18 mouse cellular contexts compared by ENCODE assay signal in genomic region chr1:53976721-53977120, GRCm38 (mm10).
A peak's percentile ranks its signal among the peaks of the same experiment; 100 is the strongest.
DNase-seq lines count a peak whose midpoint lies in the region; ATAC-seq and TF ChIP-seq lines count a peak whose summit lies in the region.
"Had no signal": no experiment of that assay in that cellular context is flagged by ENCODE, and none has a peak within 500 bp of the region (broad histone marks: within the 10 kb centered on the region; RNA-seq: fewer than 3 reads in every experiment).

No protein-coding gene starts in this region.

- H3K27ac ChIP-seq in heart, embryonic 13.5 days (replicated peaks): peak overlapping the region; percentile 89; the same call in 1 of the 2 replicates
- no peak overlapping the region; the same call in 1 of the 2 replicates for H3K27ac ChIP-seq in liver, adult 2 months (replicated peaks; ENCODE audit: insufficient read depth, low read depth, low read length)
- no peak overlapping the region for H3K27ac ChIP-seq in liver, embryonic 12.5 days
- H3K27ac ChIP-seq in neural tube, embryonic 15.5 days (replicated peaks): no peak overlapping the region
- no peak overlapping the region for H3K27ac ChIP-seq in midbrain, embryonic 16.5 days (ENCODE audit: low read length)
- H3K27ac ChIP-seq: hindbrain, embryonic 10.5 days; layer of hippocampus, adult 2 months; midbrain, embryonic 10.5 days; stomach, postnatal 0 days had no signal

- intact Hi-C loops in heart, postnatal 10 days (cut with DNase I): loop anchor here (5.0 kb wide), 3 partner anchors 34 to 64 kb away; no protein-coding TSS in a partner anchor

- H3K4me3 ChIP-seq in heart, embryonic 13.5 days: peak overlapping the region; percentile 35
- H3K4me3 ChIP-seq in liver, adult 2 months (ENCODE audit: insufficient read depth, low read depth, low read length): peak overlapping the region; percentile 37
- no peak overlapping the region for H3K4me3 ChIP-seq in liver, embryonic 12.5 days
- no peak overlapping the region for H3K4me3 ChIP-seq in neural tube, embryonic 15.5 days (replicated peaks)
- H3K4me3 ChIP-seq in midbrain, embryonic 16.5 days (ENCODE audit: low read depth, low read length): no peak overlapping the region
- H3K4me3 ChIP-seq: hindbrain, embryonic 10.5 days; layer of hippocampus, adult 2 months; midbrain, embryonic 10.5 days had no signal

- H3K9me3 ChIP-seq in heart, embryonic 13.5 days: no peaks in the 10 kb centered on the region
- H3K9me3 ChIP-seq in liver, embryonic 12.5 days (replicated peaks): no peaks in the 10 kb centered on the region
- no peaks in the 10 kb centered on the region for H3K9me3 ChIP-seq in neural tube, embryonic 15.5 days (replicated peaks)
- no peaks in the 10 kb centered on the region for H3K9me3 ChIP-seq in midbrain, embryonic 16.5 days (replicated peaks; ENCODE audit: control insufficient read depth, low read length, poor library complexity, severe bottlenecking)
- H3K9me3 ChIP-seq: hindbrain, embryonic 10.5 days; midbrain, embryonic 10.5 days had no signal

- no peak for DNase-seq in heart, postnatal 10 days
- no peak for DNase-seq in liver, adult 2 months (ENCODE audit: extremely low read depth, low read depth, low spot score)
- DNase-seq in neural tube, embryonic 10.5 days (ENCODE audit: extremely low spot score, low spot score): no peak
- DNase-seq: adrenal gland, postnatal 25 days; cerebellum, adult 2 months; forebrain, postnatal 0 days; kidney, adult 9 months; left cerebral cortex, postnatal 4 days; lung, postnatal 4 days; right cerebral cortex, postnatal 25 days had no signal

- peaks cover 28% of the 10 kb centered on the region for H3K4me1 ChIP-seq in heart, embryonic 13.5 days
- H3K4me1 ChIP-seq in liver, adult 2 months (ENCODE audit: control insufficient read depth, insufficient read depth, low read length): no peaks in the 10 kb centered on the region; the same call in 1 of the 2 replicates
- H3K4me1 ChIP-seq in liver, embryonic 12.5 days: no peaks in the 10 kb centered on the region
- H3K4me1 ChIP-seq in neural tube, embryonic 15.5 days: 0 out of 2 replicates have a peak, but pooled peaks cover 3% of the 10 kb centered on the region
- no peaks in the 10 kb centered on the region for H3K4me1 ChIP-seq in midbrain, embryonic 16.5 days (ENCODE audit: control insufficient read depth, insufficient read depth, low read length)
- H3K4me1 ChIP-seq: hindbrain, embryonic 10.5 days; midbrain, embryonic 10.5 days had no signal

- no peak for ATAC-seq in heart, embryonic 13.5 days (ENCODE audit: extremely low read depth, insufficient number of reproducible peaks, low FRiP score, low TSS enrichment)
- no peak for ATAC-seq in liver, embryonic 12.5 days
- ATAC-seq in neural tube, embryonic 15.5 days (ENCODE audit: low FRiP score): no peak
- no peak for ATAC-seq in midbrain, embryonic 16.5 days
- ATAC-seq: forebrain, postnatal 0 days had no signal

- peak overlapping the region; percentile 55 for H3K4me2 ChIP-seq in heart, embryonic 13.5 days
- H3K4me2 ChIP-seq in liver, embryonic 12.5 days: no peak overlapping the region
- H3K4me2 ChIP-seq in neural tube, embryonic 15.5 days: peak overlapping the region; percentile 6; the same call in 1 of the 2 replicates
- no peak overlapping the region for H3K4me2 ChIP-seq in midbrain, embryonic 16.5 days (ENCODE audit: low read length)

- 84% methylated on average over 5 of the region's 5 CpGs for WGBS in heart, embryonic 13.5 days
- WGBS in liver, adult 2 months: 91% methylated on average over 5 of the region's 5 CpGs
- WGBS in liver, embryonic 12.5 days (ENCODE audit: insufficient replicate concordance): 65% methylated on average over 5 of the region's 5 CpGs
- WGBS in neural tube, embryonic 15.5 days: 94% methylated on average over 5 of the region's 5 CpGs
- 92% methylated on average over 5 of the region's 5 CpGs for WGBS in midbrain, embryonic 16.5 days

- TF ChIP-seq CTCF in liver, adult 2 months (IDR thresholded peaks at IDR 0.05; ENCODE audit: low read depth, low read length): no peak

- no peaks in the 10 kb centered on the region for H3K79me2 ChIP-seq in liver, adult 2 months (ENCODE audit: control insufficient read depth, insufficient read depth, low read length)

- 0 out of 2 replicates have a peak overlapping the region, but pooled peaks have one; percentile 8 for H3K9ac ChIP-seq in heart, embryonic 13.5 days
- peak overlapping the region; percentile 40; the same call in 1 of the 2 replicates for H3K9ac ChIP-seq in liver, adult 2 months (ENCODE audit: low read depth, low read length)
- H3K9ac ChIP-seq in liver, embryonic 12.5 days: no peak overlapping the region
- H3K9ac ChIP-seq in neural tube, embryonic 15.5 days (replicated peaks): no peak overlapping the region
- no peak overlapping the region for H3K9ac ChIP-seq in midbrain, embryonic 16.5 days (ENCODE audit: low read depth, low read length)
- H3K9ac ChIP-seq: forebrain, postnatal 0 days had no signal

- no peaks in the 10 kb centered on the region for H3K36me3 ChIP-seq in heart, embryonic 13.5 days
- H3K36me3 ChIP-seq in liver, adult 2 months (ENCODE audit: control insufficient read depth, insufficient read depth, low read length): no peaks in the 10 kb centered on the region
- no peaks in the 10 kb centered on the region for H3K36me3 ChIP-seq in liver, embryonic 12.5 days
- H3K36me3 ChIP-seq in neural tube, embryonic 15.5 days: no peaks in the 10 kb centered on the region
- H3K36me3 ChIP-seq in midbrain, embryonic 16.5 days (ENCODE audit: control insufficient read depth, insufficient read depth, low read length): no peaks in the 10 kb centered on the region
- H3K36me3 ChIP-seq: hindbrain, embryonic 10.5 days; midbrain, embryonic 10.5 days had no signal

- TF ChIP-seq POLR2A in liver, adult 2 months (IDR thresholded peaks at IDR 0.05; ENCODE audit: extremely low read depth, insufficient read depth, low read length): no peak

- no peaks in the 10 kb centered on the region for H3K27me3 ChIP-seq in heart, embryonic 13.5 days (replicated peaks)
- H3K27me3 ChIP-seq in liver, adult 2 months (ENCODE audit: control insufficient read depth, insufficient read depth, low read length): no peaks in the 10 kb centered on the region
- no peaks in the 10 kb centered on the region for H3K27me3 ChIP-seq in liver, embryonic 12.5 days (replicated peaks)
- no peaks in the 10 kb centered on the region for H3K27me3 ChIP-seq in neural tube, embryonic 15.5 days (replicated peaks)
- no peaks in the 10 kb centered on the region for H3K27me3 ChIP-seq in midbrain, embryonic 16.5 days (ENCODE audit: control insufficient read depth, insufficient read depth, low read depth, low read length)

Comparison
In these comparisons a context has a peak if more than half of its experiments do, and no peak if none do; other contexts are left out.
1. H3K4me3 ChIP-seq: peak in heart, embryonic 13.5 days (single experiment) and liver, adult 2 months (single experiment); none in liver, embryonic 12.5 days (single experiment), neural tube, embryonic 15.5 days (single experiment) and midbrain, embryonic 16.5 days (single experiment).
2. H3K9ac ChIP-seq: peak in heart, embryonic 13.5 days (single experiment) and liver, adult 2 months (single experiment); none in liver, embryonic 12.5 days (single experiment), neural tube, embryonic 15.5 days (single experiment) and midbrain, embryonic 16.5 days (single experiment).
3. H3K4me2 ChIP-seq: peak in heart, embryonic 13.5 days (single experiment) and neural tube, embryonic 15.5 days (single experiment); none in liver, embryonic 12.5 days (single experiment) and midbrain, embryonic 16.5 days (single experiment).